Mouse (Mus musculus): ENCODE measurements around the gene Rab21. TPM values are rescaled to one million over a fixed set of nuclear protein-coding genes. Genes with fewer than 3 reads are reported as not detected.

Gene Rab21
- total RNA-seq, 2 experiments from 2014 or later: 49.7 to 50.6 TPM

GRCm38 (mm10) chr10:115245488-115245887 lies 69.9 kb downstream of the Rab21 start:
- no peak for DNase-seq (ENCODE audit: low spot score in 2 of 2)
- intact Hi-C loops (cut with DNase I): no loop called here

GRCm38 (mm10) chr10:115241082-115241595 lies 74.3 kb downstream of the Rab21 start:
- peak in 1 of 2 experiments; percentile 16 for DNase-seq (ENCODE audit: low spot score in 2 of 2)
- intact Hi-C loops (cut with DNase I): no loop called here

GRCm38 (mm10) chr10:115237931-115238330 lies 77.5 kb downstream of the Rab21 start:
- intact Hi-C loops (cut with DNase I): no loop called here

More at GRCm38 (mm10) chr10:115237931-115238330, 77.5 kb downstream of the Rab21 start:
- no peak for DNase-seq (ENCODE audit: low spot score in 2 of 2)

Other genes starting within 250 kb of the Rab21 start
- 1 to 10 TPM; 1.4 to 1.6 TPM for gene Tph2, start 130.6 kb downstream of the Rab21 start, total RNA-seq (2021)
- gene Tbc1d15, start 64.1 kb downstream of the Rab21 start, total RNA-seq (2021): 10 to 100 TPM; 41.4 to 42.9 TPM
- 10 to 100 TPM; 52.6 to 57.6 TPM for gene Tmem19, start 46.9 kb upstream of the Rab21 start, total RNA-seq (2021)
- gene Thap2, start 68.8 kb upstream of the Rab21 start, total RNA-seq (2021): 10 to 100 TPM; 10.7 to 13.1 TPM
- 10 to 100 TPM; 50.9 to 52.6 TPM for gene Zfc3h1, start 69.4 kb upstream of the Rab21 start, total RNA-seq (2021)

All from left cerebral cortex, postnatal 14 days (tissue).